Mouse (Mus musculus) A20 (cell line): ENCODE results near the gene Bmper.

Experiments used
- DNase-seq: peaks from one replicate; pipeline ENCODE4 v3.0.0-alpha.2; 2011; ENCODE audit warnings: low read depth, low spot score

The Bmper gene

DNA sequence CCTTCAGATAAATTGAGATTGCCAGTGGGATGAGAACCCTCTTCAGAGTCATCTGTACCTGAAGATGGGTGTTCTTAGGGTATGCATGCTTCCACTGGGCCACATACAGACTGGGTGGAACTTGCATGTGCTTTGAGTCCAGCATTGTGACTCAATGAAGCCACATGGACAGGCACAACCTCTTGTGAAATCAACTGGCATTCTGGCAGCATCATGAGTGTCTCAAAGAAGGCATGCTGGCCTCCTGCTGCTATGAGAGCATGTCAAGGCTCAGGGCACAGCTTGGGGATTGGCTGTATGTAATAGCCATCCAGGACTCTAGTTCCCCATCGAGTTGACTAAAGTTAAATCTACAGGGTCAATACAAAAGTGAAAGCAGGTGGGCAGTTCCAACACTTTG, 200.9 kb downstream of the Bmper start:
- DNase-seq = no peak

GRCm38 (mm10) chr9:23432631-23433030, 209.8 kb downstream of the Bmper start:
- DNase-seq = no peak

DNA sequence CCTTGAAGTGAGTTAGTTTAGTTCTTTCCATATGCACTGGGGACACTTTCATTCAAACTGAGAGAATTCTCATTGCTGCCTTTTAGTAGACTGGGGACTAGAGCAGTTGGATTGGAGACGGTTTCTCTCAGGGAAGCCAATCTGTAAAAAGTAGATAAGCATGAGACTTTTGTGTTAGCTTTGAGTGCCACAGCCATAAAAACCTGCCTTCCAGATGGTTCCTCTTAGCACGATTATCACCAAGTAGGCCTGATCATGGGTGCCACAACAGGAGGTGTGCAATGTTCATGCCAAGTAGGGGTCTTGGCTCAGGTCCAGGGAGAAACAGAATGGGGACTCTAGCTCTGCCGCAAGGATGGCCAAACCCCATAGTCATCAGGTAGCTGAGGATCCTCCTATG, 210.4 kb downstream of the Bmper start:
- no peak for DNase-seq

GRCm38 (mm10) chr9:23436751-23437150, 213.9 kb downstream of the Bmper start:
- no peak for DNase-seq

DNA sequence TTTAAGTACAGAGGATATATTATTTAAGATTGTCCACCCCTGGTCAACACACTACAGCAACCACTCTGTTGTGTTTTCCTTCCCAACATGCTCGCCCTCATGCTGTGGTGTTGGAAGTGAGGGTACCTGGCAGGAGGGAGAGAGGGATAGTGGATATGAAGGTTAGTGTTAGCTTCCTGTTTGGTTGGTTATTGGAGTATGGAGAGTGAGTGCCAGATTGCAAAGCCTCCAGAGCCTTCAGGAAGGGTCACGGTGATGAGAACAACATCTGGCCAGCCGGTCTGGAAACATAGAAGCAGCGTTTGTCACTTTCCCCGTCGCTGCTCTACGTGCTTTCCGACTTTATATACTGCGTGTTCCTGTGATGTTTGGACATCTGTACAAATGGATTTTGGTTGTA, 215.8 kb downstream of the Bmper start:
- no peak for DNase-seq

DNA sequence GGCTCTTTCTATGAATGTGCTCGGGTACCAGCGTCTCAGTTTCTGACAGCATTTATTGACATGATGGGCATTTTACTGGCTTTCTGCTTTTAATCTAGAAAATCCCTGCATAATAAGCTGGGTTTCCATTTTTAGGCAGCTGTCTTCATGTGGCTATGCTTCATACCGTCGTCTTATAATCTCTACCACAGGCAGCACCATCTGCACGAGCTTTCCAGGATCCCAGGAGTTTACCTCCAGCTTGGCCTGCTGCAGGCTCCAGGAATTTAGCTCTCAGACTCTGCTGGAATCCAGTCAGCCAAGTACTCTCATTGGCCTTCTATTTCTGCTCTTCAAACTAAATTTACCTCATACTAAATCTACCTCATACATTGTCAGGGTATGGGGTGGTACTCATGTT, 219.3 kb downstream of the Bmper start:
- no peak for DNase-seq

GRCm38 (mm10) chr9:23444975-23445374, 222.1 kb downstream of the Bmper start:
- no peak for DNase-seq

- no peak for DNase-seq
These were observed 224.5 kb downstream of the Bmper start for GRCm38 (mm10) chr9:23447271-23447961.

- DNase-seq = no peak
These were observed 230.4 kb downstream of the Bmper start for GRCm38 (mm10) chr9:23453309-23453708.

GRCm38 (mm10) chr9:23457186-23457585, 234.3 kb downstream of the Bmper start:
- DNase-seq = no peak

DNA sequence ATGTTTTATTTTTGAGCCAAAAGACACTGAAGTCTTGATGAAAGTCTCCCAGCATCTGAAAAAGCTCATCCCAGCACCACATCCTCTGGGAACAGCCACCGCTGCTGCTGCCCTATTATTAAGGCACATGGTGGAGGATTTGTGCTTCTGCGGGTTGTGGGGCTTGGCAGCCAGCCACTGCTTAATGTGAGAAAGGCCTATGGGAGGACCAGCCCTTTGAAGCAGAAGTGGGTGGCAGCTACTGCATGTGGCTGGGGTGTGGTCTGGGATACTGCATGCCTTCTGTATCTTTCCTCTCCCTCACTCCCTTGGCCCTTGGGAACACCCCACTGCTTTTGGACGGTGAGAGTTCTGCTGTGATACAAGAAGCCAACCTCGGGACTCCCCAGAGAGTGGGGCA, 237.8 kb downstream of the Bmper start:
- DNase-seq = no peak

DNA sequence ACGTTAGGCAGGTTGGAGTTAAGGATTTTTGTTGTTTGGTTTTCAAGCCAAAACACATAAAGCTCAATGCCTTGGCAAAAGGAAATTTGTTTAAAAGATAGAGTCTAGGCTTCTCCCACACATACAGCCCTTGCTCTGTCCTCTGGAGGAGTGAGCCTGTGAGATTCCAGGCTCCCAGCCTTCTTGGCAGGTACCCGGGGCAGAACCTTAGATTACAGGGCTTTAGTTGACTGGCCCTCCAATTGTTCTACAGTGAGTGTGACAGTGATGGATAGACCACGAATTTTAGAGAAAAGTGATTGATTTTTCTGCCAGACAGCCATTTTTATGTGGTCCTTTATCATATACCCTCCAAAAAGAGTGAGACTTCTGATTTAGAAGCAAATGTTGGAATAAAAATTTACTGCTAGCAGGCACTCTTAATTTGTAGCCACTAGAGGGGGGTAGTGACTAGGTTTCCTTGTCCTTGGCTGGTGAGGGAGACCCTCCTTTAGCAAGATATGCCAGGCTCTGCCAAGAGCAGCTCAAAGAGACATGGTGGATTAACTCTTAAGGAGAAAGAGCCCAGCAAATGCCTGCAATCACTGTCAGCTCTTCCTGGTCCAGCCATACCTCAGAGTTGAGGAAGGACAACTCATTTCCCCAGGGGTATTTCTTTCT, 240.2 kb downstream of the Bmper start:
- no peak for DNase-seq

- no peak for DNase-seq
These were observed 242.2 kb downstream of the Bmper start for GRCm38 (mm10) chr9:23464981-23465630.

DNA sequence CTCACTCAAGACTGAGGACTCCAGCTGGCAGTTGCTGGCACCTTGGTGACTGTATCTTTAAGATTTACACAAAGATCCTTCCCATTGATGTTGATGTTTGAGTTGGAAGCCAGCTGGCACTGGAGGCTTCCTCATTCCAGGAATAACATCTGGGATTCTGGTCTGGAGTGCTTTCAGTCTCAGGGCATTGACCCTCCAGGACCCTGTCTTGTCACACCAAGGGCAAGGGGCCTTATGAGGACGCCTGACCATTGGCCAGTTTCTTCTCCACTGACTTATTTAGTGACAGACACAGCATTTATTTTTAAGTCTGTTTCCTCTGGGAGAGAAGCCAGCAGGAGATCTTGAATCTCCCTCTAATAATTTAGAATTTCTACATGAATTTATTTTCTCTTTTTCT, 247.0 kb downstream of the Bmper start:
- DNase-seq = no peak

DNA sequence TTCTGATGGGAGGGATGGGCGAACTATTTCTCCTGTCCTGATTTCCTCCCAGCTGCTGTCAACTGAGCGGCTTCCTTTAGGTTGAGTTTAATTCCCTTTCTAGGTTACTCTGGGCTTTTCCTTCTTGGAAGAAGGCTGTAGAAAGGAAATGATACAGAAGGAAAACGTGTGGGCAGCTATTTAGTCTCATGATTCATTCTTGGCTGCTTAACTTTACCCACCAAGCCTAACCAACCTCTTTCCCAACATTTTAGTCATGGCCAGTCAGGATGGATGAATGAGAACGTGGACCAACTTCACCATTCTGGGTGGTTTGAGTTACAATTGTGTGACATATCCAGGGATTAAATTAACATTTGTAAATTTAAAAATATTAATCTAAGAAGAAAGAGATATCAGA, 263.0 kb downstream of the Bmper start:
- no peak for DNase-seq

DNA sequence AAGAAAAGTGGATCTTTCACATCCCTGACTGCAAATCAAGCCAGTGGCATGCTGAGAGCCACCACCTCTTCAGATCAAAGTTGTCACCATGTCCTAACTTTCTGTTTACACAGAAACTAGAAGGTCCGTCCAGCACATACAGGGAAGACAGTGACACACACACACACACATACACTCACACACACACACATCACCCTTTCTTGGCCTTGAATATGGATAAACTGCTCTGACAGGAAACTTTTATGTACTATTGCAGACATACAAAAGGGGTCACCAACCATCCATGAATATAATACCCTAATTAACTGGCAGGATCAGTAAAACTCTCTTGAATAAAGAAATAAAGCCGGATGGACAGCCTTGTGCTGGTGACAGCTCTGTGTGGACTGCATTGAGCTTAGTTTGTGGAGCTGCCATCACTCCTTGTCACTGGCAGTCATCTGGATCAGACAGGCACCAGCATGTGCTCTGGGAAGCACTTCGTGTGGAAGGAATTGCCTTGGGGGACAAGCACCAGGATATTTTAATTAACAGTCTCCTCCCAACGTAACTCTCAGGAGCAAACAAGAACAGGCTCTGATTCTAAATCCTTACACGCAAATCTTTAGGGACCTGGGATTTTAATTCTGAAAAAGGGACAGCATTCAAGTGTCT, 264.0 kb downstream of the Bmper start:
- DNase-seq = no peak

GRCm38 (mm10) chr9:23488265-23488664, 265.4 kb downstream of the Bmper start:
- no peak for DNase-seq

- DNase-seq = no peak
These were observed 272.5 kb downstream of the Bmper start for GRCm38 (mm10) chr9:23495400-23495799.

GRCm38 (mm10) chr9:23497626-23498025, 274.8 kb downstream of the Bmper start:
- no peak for DNase-seq

DNA sequence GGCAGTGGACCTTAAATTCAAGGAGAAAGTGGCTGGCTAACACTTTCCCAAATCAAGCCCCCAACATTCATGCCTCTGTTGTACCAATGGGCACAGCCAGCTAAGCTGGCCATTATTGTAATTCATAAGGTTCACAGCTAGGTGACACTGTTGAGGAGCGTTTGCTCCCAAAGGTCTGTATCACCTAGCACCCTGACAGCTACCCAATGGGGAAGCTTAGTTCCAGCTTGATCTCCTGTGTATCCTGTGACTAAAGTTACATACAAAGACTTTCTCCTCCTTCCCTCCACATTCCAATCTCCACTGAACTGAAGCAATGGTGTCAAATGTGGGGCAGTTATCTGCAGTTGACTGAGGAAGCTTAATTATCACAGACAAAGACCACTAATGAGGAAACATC, 311.0 kb downstream of the Bmper start:
- DNase-seq = no peak
